Mouse (Mus musculus) stomach, embryonic 15.5 days (tissue): ENCODE measurements at regions not wholly inside any gene's neighbourhood (a gene's known extent, or its start where the extent isn't known, plus 50 kb on each side); places are given as distances from the start of the nearest gene placed in this dataset.

Experiments used
- ATAC-seq: fragments of 200-750 bp; cut with Nextera tagmentation; 2 replicates; pipeline ENCODE4 v1.8.0; 2017; ENCODE audit warnings: low read depth, moderate number of reproducible peaks, moderate TSS enrichment; ENCODE audit not compliant: insufficient read depth, low FRiP score
- H3K27ac ChIP-seq: fragments of 300-500 bp; sonication (generic); 2 replicates; pipeline ENCODE4 v1.5.1; 2015; ENCODE audit warnings: mild to moderate bottlenecking, inconsistent platforms
- H3K27me3 ChIP-seq: fragments of 300-500 bp; sonication (generic); replicated peaks from 2 replicates; pipeline ENCODE4 v1.6.1; 2015; ENCODE audit warnings: inconsistent platforms
- H3K36me3 ChIP-seq: fragments of 300-500 bp; sonication (generic); 2 replicates; pipeline ENCODE4 v1.6.1; 2015; ENCODE audit warnings: inconsistent platforms
- H3K4me1 ChIP-seq: fragments of 300-500 bp; sonication (generic); 2 replicates; pipeline ENCODE4 v1.6.1; 2015; ENCODE audit warnings: inconsistent platforms
- H3K4me2 ChIP-seq: fragments of 300-500 bp; sonication (generic); 2 replicates; pipeline ENCODE4 v1.6.1; 2015; ENCODE audit warnings: mild to moderate bottlenecking, inconsistent platforms
- H3K4me3 ChIP-seq: fragments of 300-500 bp; sonication (generic); replicated peaks from 2 replicates; pipeline ENCODE4 v1.5.1; 2015; ENCODE audit warnings: inconsistent platforms
- H3K9ac ChIP-seq: fragments of 300-500 bp; sonication (generic); 2 replicates; pipeline ENCODE4 v1.6.1; 2015; ENCODE audit warnings: inconsistent platforms
- H3K9me3 ChIP-seq: fragments of 300-500 bp; sonication (generic); 2 replicates; pipeline ENCODE4 v1.6.1; 2016; ENCODE audit warnings: inconsistent platforms
- WGBS: fragments of 180-500 bp; shearing (Covaris S2); methylation state at CpG from one replicate; pipeline ENCODE4 v1.1.7; 2015; 5-methylcytosine and 5-hydroxymethylcytosine counted together

DNA sequence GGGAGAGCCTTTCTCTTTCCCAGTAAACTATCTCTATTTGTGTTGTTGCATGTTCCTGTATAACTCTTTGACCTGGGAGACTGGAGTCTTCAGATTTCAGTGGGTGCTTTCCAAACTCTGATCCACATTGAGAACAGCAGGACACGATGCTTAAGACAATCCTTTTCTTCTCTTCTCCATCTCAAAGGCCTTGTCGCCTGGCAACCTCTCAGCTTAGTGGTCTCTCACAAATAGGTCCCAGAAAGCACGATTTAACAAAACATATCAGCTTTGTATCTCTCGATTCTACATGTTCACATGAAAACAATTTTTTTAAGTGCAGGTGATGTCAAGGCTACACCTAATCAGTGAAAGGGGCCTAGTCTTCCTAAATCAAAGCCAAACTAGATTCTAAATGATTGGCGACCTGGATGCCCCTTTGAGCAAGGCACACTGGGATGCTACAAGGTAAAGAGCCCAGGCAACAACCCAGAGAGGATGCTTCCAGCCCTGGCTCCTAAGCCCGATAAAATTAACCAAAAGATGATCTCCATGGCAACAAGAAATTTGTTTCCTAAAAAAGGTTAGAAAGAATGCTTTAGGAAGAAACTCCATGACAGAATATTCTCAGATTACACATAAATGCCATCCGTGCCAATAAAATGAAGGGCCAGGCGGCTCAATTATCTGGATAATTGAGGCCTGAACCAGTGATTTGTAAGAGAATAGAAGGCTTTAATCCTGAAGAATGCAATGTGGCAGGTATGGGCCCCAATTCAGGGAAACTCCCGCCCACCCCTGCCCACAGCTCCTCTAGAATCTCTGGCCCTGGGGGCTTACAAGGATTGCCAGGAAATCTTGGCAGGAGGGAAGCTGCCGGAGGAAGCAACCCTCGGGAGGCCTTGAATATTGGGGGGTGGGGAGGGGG, 157.8 kb downstream of the Mycn start:
- Histone ChIP-seq H3K27ac (no peak overlapping the region), H3K4me2 (no peak overlapping the region), H3K27me3 (no peaks in the 10 kb centered on the region), H3K36me3 (no peaks in the 10 kb centered on the region), H3K4me1 (peaks cover 14% of the 10 kb centered on the region), H3K9me3 (no peaks in the 10 kb centered on the region), H3K9ac (no peak overlapping the region), H3K4me3 (no peak overlapping the region)
- WGBS: 55% methylated on average over 11 of the region's 11 CpGs
- ATAC-seq: no peak

GRCm38 (mm10) chr12:12781526-12781925, 160.2 kb downstream of the Mycn start:
- 93% methylated on average over 5 of the region's 5 CpGs for WGBS
- H3K4me2 ChIP-seq: no peak overlapping the region
- no peak overlapping the region for H3K4me3 ChIP-seq
- H3K27me3 ChIP-seq: no peaks in the 10 kb centered on the region
- no peaks in the 10 kb centered on the region for H3K36me3 ChIP-seq
- no peaks in the 10 kb centered on the region for H3K9me3 ChIP-seq
- H3K9ac ChIP-seq: no peak overlapping the region
- no peak overlapping the region for H3K27ac ChIP-seq
- ATAC-seq: no peak
- no peaks in the 10 kb centered on the region for H3K4me1 ChIP-seq

GRCm38 (mm10) chr12:12778563-12779256, 163.0 kb downstream of the Mycn start:
- no peaks in the 10 kb centered on the region for H3K36me3 ChIP-seq
- 38% methylated on average over 4 of the region's 4 CpGs for WGBS
- no peak overlapping the region for H3K9ac ChIP-seq
- H3K4me3 ChIP-seq: no peak overlapping the region
- no peak for ATAC-seq
- no peak overlapping the region for H3K27ac ChIP-seq
- H3K4me2 ChIP-seq: no peak overlapping the region
- H3K4me1 ChIP-seq: no peaks in the 10 kb centered on the region
- no peaks in the 10 kb centered on the region for H3K27me3 ChIP-seq
- H3K9me3 ChIP-seq: no peaks in the 10 kb centered on the region

- Histone ChIP-seq H3K4me2 (no peak overlapping the region), H3K9me3 (no peaks in the 10 kb centered on the region), H3K9ac (no peak overlapping the region), H3K36me3 (no peaks in the 10 kb centered on the region), H3K4me1 (no peaks in the 10 kb centered on the region), H3K27me3 (no peaks in the 10 kb centered on the region), H3K4me3 (no peak overlapping the region), H3K27ac (no peak overlapping the region)
- WGBS: 67% methylated on average over 8 of the region's 8 CpGs
- ATAC-seq: no peak
These were observed 164.3 kb downstream of the Mycn start for GRCm38 (mm10) chr12:12777422-12777821.

DNA sequence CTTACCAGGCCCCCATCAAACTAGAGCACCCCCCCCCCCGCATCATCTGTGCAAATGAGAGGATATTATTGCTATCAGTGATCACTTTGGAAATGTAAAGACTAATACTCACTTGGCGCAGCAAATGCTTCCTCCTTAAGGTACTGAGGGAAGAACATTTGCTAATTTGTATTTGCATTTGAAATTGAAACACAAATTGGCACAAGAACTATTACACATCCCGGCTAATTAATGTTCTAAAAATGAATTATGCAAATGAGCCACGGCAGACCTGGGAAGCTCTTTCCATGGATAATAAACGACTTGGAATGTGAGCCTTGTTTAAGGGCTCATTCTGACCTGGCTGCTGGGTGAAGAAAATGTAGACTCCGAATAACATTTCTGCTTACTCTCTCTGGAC, 164.9 kb downstream of the Mycn start:
- H3K27me3 ChIP-seq: no peaks in the 10 kb centered on the region
- H3K36me3 ChIP-seq: no peaks in the 10 kb centered on the region
- no peak for ATAC-seq
- no peak overlapping the region for H3K27ac ChIP-seq
- no peak overlapping the region for H3K9ac ChIP-seq
- no peaks in the 10 kb centered on the region for H3K4me1 ChIP-seq
- no peak overlapping the region for H3K4me2 ChIP-seq
- no peaks in the 10 kb centered on the region for H3K9me3 ChIP-seq
- H3K4me3 ChIP-seq: no peak overlapping the region
- WGBS: 71% methylated on average over 6 of the region's 6 CpGs

DNA sequence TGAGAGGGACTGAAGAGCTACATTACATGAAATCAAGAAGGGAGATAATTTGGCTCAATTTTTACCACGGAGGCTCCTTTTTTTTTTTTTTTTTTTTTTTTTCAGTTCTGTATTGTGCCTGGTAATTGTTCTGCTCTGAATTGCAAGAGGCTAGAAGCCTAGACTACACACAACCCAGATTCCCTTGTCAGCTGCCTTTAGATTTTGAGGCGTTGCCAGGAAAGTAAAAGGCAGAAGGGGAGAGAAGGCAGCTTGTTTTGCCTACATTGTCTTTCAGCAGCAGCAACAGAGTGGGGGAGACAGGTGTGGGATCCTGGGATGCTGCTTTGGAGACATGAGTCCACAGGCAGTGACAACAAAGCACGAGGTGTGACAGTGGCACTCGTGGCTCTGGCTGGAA, 170.7 kb downstream of the Mycn start:
- no peaks in the 10 kb centered on the region for H3K9me3 ChIP-seq
- no peaks in the 10 kb centered on the region for H3K36me3 ChIP-seq
- no peaks in the 10 kb centered on the region for H3K4me1 ChIP-seq
- no peak overlapping the region for H3K4me2 ChIP-seq
- H3K4me3 ChIP-seq: no peak overlapping the region
- 68% methylated on average over 4 of the region's 4 CpGs for WGBS
- no peak overlapping the region for H3K9ac ChIP-seq
- H3K27ac ChIP-seq: no peak overlapping the region
- no peak for ATAC-seq
- H3K27me3 ChIP-seq: no peaks in the 10 kb centered on the region

- Histone ChIP-seq H3K4me2 (no peak overlapping the region), H3K9me3 (no peaks in the 10 kb centered on the region), H3K4me3 (no peak overlapping the region), H3K27me3 (no peaks in the 10 kb centered on the region), H3K36me3 (no peaks in the 10 kb centered on the region), H3K9ac (no peak overlapping the region), H3K27ac (no peak overlapping the region), H3K4me1 (no peaks in the 10 kb centered on the region)
- WGBS: 62% methylated on average over 11 of the region's 11 CpGs
- ATAC-seq: no peak
These were observed 175.0 kb downstream of the Mycn start for GRCm38 (mm10) chr12:12766510-12767304.

- ATAC-seq: no peak
- Histone ChIP-seq H3K9ac (no peak overlapping the region), H3K27ac (no peak overlapping the region), H3K36me3 (no peaks in the 10 kb centered on the region), H3K4me1 (no peaks in the 10 kb centered on the region), H3K4me2 (no peak overlapping the region), H3K27me3 (no peaks in the 10 kb centered on the region), H3K9me3 (no peaks in the 10 kb centered on the region), H3K4me3 (no peak overlapping the region)
- WGBS: 54% methylated on average over 7 of the region's 7 CpGs
These were observed 176.1 kb downstream of the Mycn start for GRCm38 (mm10) chr12:12765490-12766058.

DNA sequence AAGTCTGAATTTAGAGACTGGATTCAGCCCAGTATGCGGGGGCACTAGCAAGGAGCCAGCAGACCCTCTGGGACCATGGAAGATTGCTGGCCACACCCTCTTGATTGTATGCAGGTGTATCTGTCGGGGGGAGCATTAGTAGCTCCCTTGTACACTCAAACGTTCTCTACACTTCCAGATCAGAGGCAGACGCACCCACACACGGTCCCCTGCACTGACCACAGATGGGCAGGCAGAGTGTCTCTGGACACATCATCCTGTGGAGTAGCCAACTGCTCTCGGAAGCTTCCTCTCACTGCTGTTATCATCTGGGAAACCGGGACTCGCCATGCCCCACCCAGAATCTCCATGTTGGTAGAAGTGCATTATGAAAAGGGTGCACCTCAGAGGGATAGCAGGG, 176.7 kb downstream of the Mycn start:
- H3K36me3 ChIP-seq: no peaks in the 10 kb centered on the region
- no peak overlapping the region for H3K4me3 ChIP-seq
- H3K4me1 ChIP-seq: no peaks in the 10 kb centered on the region
- H3K27ac ChIP-seq: no peak overlapping the region
- ATAC-seq: no peak; the same call in 1 of the 2 replicates
- no peaks in the 10 kb centered on the region for H3K27me3 ChIP-seq
- no peak overlapping the region for H3K9ac ChIP-seq
- WGBS: 74% methylated on average over 8 of the region's 8 CpGs
- H3K4me2 ChIP-seq: no peak overlapping the region
- no peaks in the 10 kb centered on the region for H3K9me3 ChIP-seq

DNA sequence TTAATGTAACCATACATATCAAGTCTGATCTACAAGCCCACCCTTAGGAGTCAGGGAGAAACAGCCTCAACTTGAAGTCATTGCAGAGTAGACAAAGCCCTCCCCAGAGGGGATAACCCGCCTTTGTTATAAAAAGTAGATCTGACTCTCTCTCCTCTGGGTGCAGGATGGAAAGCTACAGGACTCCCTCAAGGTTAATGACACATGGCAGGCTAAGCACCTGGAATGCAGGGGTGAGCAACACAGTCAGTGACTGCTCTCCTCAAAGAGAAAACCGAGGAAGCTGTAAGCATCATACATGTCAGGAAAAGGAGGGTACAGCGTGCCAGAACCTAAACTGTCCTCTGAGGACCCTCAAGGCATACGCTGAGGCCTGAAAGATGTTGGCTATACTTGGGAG, 177.1 kb downstream of the Mycn start:
- Histone ChIP-seq H3K4me3 (no peak overlapping the region), H3K27me3 (no peaks in the 10 kb centered on the region), H3K4me2 (no peak overlapping the region), H3K36me3 (no peaks in the 10 kb centered on the region), H3K27ac (no peak overlapping the region), H3K9me3 (no peaks in the 10 kb centered on the region), H3K4me1 (no peaks in the 10 kb centered on the region), H3K9ac (no peak overlapping the region)
- no peak for ATAC-seq
- WGBS: 84% methylated on average over 4 of the region's 4 CpGs

DNA sequence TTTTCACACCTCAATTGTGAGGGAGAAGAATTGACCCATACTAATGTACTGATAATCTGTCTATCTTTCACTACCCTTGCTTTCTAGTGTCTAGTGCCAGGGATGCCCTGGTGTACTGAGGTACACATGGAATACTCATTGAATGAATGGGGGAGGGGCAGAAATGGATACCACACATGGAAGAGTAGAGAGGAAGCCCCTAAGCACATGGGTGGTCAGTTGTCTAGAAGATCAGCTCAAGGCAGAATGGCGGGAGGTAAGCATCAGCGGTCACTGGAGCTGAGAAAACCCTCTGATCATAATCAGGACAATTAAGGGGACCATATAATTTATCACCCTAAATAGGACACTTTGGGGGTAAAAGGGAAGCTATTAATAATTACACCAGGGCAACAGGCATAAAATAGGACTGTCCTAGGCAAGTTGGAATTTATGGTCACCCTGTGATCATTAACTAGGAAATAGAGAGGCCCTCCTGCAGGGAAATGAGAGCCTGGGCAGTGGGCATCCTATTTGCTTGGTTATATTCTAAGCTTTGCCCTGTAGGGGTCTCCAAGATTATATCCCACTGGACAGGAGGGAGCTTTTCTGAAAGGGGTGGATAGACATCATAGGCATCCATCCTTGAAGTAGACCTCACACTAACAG, 185.3 kb downstream of the Mycn start:
- 82% methylated on average over 2 of the region's 2 CpGs for WGBS
- Histone ChIP-seq H3K9me3 (no peaks in the 10 kb centered on the region), H3K9ac (no peak overlapping the region), H3K27me3 (no peaks in the 10 kb centered on the region), H3K4me3 (no peak overlapping the region), H3K4me2 (no peak overlapping the region), H3K36me3 (no peaks in the 10 kb centered on the region), H3K27ac (no peak overlapping the region), H3K4me1 (no peaks in the 10 kb centered on the region)
- ATAC-seq: no peak
